In genomic region chr2:75014994-75015728, GRCm38 (mm10) we compare ENCODE assay signal across 28 mouse cellular contexts.
DNase-seq lines count a peak whose midpoint lies in the region; ATAC-seq lines count a peak whose summit lies in the region.
"Had no signal": no experiment of that assay in that cellular context is flagged by ENCODE, and none has a peak within 500 bp of the region (broad histone marks: within the 10 kb centered on the region; RNA-seq: fewer than 3 reads in every experiment).

No protein-coding gene starts in this region.

- no peaks in the 10 kb centered on the region for H3K9me3 ChIP-seq in neural tube, embryonic 13.5 days
- no peaks in the 10 kb centered on the region for H3K9me3 ChIP-seq in intestine, embryonic 15.5 days
- H3K9me3 ChIP-seq in neural tube, embryonic 14.5 days (ENCODE audit: control insufficient read depth, low read length), result no peaks in the 10 kb centered on the region
- H3K9me3 ChIP-seq in kidney, embryonic 15.5 days (replicated peaks), result no peaks in the 10 kb centered on the region
- H3K9me3 ChIP-seq: embryonic facial prominence, embryonic 10.5 days; embryonic facial prominence, embryonic 13.5 days; forebrain, embryonic 12.5 days; forebrain, embryonic 15.5 days; heart, embryonic 12.5 days; heart, embryonic 15.5 days; hindbrain, embryonic 10.5 days; hindbrain, embryonic 13.5 days had no signal

- H3K4me1 ChIP-seq in neural tube, embryonic 13.5 days (replicated peaks), result peaks cover 9% of the 10 kb centered on the region
- H3K4me1 ChIP-seq in intestine, embryonic 15.5 days (replicated peaks), result 0 out of 2 replicates have a peak, but pooled peaks cover 2% of the 10 kb centered on the region
- no peaks in the 10 kb centered on the region for H3K4me1 ChIP-seq in neural tube, embryonic 14.5 days (ENCODE audit: control insufficient read depth, insufficient read depth, low read length)
- H3K4me1 ChIP-seq in kidney, embryonic 15.5 days, result peaks cover 11% of the 10 kb centered on the region; the same call in 1 of the 2 replicates
- H3K4me1 ChIP-seq: forebrain, embryonic 12.5 days; forebrain, embryonic 15.5 days; hindbrain, embryonic 10.5 days; hindbrain, embryonic 13.5 days had no signal

- no peak for DNase-seq in neural tube, embryonic 10.5 days (ENCODE audit: extremely low spot score, low spot score)
- DNase-seq in kidney, adult 8-10 months, result no peak
- DNase-seq: adrenal gland, adult 8-10 months; adrenal gland, postnatal 25 days; cerebellum, adult 11-12 months; cerebellum, adult 8-10 months; cerebellum, postnatal 36 days; embryo, embryonic 11 days; gastrocnemius, postnatal 10 days; gastrocnemius, postnatal 36 days; heart, postnatal 10 days; heart, postnatal 36 days had no signal

- WGBS in neural tube, embryonic 13.5 days, result 43% methylated on average over 16 of the region's 16 CpGs
- WGBS in intestine, embryonic 15.5 days, result 32% methylated on average over 16 of the region's 16 CpGs
- WGBS in neural tube, embryonic 14.5 days, result 42% methylated on average over 16 of the region's 16 CpGs
- WGBS in kidney, embryonic 15.5 days, result 52% methylated on average over 16 of the region's 16 CpGs

- H3K27me3 ChIP-seq in neural tube, embryonic 13.5 days, result no peaks in the 10 kb centered on the region
- H3K27me3 ChIP-seq in intestine, embryonic 15.5 days (replicated peaks), result no peaks in the 10 kb centered on the region
- no peaks in the 10 kb centered on the region for H3K27me3 ChIP-seq in neural tube, embryonic 14.5 days (ENCODE audit: control insufficient read depth, insufficient read depth, low read length)
- H3K27me3 ChIP-seq in kidney, embryonic 15.5 days, result 0 out of 2 replicates have a peak, but pooled peaks cover 2% of the 10 kb centered on the region
- H3K27me3 ChIP-seq: embryonic facial prominence, embryonic 13.5 days; forebrain, embryonic 12.5 days; forebrain, embryonic 15.5 days; heart, embryonic 12.5 days; heart, embryonic 15.5 days; hindbrain, embryonic 13.5 days had no signal

- no peaks in the 10 kb centered on the region for H3K36me3 ChIP-seq in neural tube, embryonic 13.5 days
- no peaks in the 10 kb centered on the region for H3K36me3 ChIP-seq in intestine, embryonic 15.5 days
- no peaks in the 10 kb centered on the region for H3K36me3 ChIP-seq in neural tube, embryonic 14.5 days (ENCODE audit: control insufficient read depth, insufficient read depth, low read length)
- H3K36me3 ChIP-seq in kidney, embryonic 15.5 days, result no peaks in the 10 kb centered on the region
- H3K36me3 ChIP-seq: embryonic facial prominence, embryonic 10.5 days; embryonic facial prominence, embryonic 13.5 days; forebrain, embryonic 12.5 days; forebrain, embryonic 15.5 days; heart, embryonic 12.5 days; heart, embryonic 15.5 days; hindbrain, embryonic 10.5 days; hindbrain, embryonic 13.5 days had no signal

- H3K27ac ChIP-seq in neural tube, embryonic 13.5 days (replicated peaks), result no peak overlapping the region
- H3K27ac ChIP-seq in intestine, embryonic 15.5 days, result no peak overlapping the region
- no peak overlapping the region for H3K27ac ChIP-seq in neural tube, embryonic 14.5 days (ENCODE audit: low read depth, low read length)
- no peak overlapping the region for H3K27ac ChIP-seq in kidney, embryonic 15.5 days
- H3K27ac ChIP-seq: embryonic facial prominence, embryonic 10.5 days; embryonic facial prominence, embryonic 13.5 days; forebrain, embryonic 12.5 days; forebrain, embryonic 15.5 days; heart, embryonic 15.5 days; hindbrain, embryonic 10.5 days; hindbrain, embryonic 13.5 days had no signal

- H3K4me2 ChIP-seq in neural tube, embryonic 13.5 days, result no peak overlapping the region; the same call in 1 of the 2 replicates
- no peak overlapping the region for H3K4me2 ChIP-seq in intestine, embryonic 15.5 days (replicated peaks)
- no peak overlapping the region; the same call in 1 of the 2 replicates for H3K4me2 ChIP-seq in neural tube, embryonic 14.5 days (ENCODE audit: low read depth, low read length)
- H3K4me2 ChIP-seq in kidney, embryonic 15.5 days, result no peak overlapping the region
- H3K4me2 ChIP-seq: embryonic facial prominence, embryonic 13.5 days; forebrain, embryonic 12.5 days; forebrain, embryonic 15.5 days; heart, embryonic 12.5 days; heart, embryonic 15.5 days; hindbrain, embryonic 13.5 days had no signal

- no peak overlapping the region for H3K9ac ChIP-seq in neural tube, embryonic 13.5 days
- no peak overlapping the region for H3K9ac ChIP-seq in intestine, embryonic 15.5 days
- H3K9ac ChIP-seq in neural tube, embryonic 14.5 days (replicated peaks; ENCODE audit: low read depth, low read length), result no peak overlapping the region
- no peak overlapping the region for H3K9ac ChIP-seq in kidney, embryonic 15.5 days
- H3K9ac ChIP-seq: embryonic facial prominence, embryonic 13.5 days; forebrain, embryonic 12.5 days; forebrain, embryonic 15.5 days; heart, embryonic 12.5 days; heart, embryonic 15.5 days; hindbrain, embryonic 13.5 days had no signal

- H3K4me3 ChIP-seq in neural tube, embryonic 13.5 days, result no peak overlapping the region
- H3K4me3 ChIP-seq in intestine, embryonic 15.5 days (replicated peaks), result no peak overlapping the region
- no peak overlapping the region for H3K4me3 ChIP-seq in neural tube, embryonic 14.5 days (ENCODE audit: low read depth, low read length)
- H3K4me3 ChIP-seq in kidney, embryonic 15.5 days (replicated peaks), result no peak overlapping the region
- H3K4me3 ChIP-seq: embryonic facial prominence, embryonic 10.5 days; embryonic facial prominence, embryonic 13.5 days; erythroblast, embryonic 14.5 days; forebrain, embryonic 12.5 days; forebrain, embryonic 15.5 days; heart, embryonic 12.5 days; heart, embryonic 15.5 days; hindbrain, embryonic 10.5 days; hindbrain, embryonic 13.5 days had no signal

- ATAC-seq in neural tube, embryonic 13.5 days (ENCODE audit: low read depth), result peak; percentile 56
- peak; percentile 67 for ATAC-seq in intestine, embryonic 15.5 days
- peak; percentile 61; the same call in 1 of the 2 replicates for ATAC-seq in neural tube, embryonic 14.5 days (ENCODE audit: low read depth)
- no peak for ATAC-seq in kidney, embryonic 15.5 days (replicated peaks; ENCODE audit: low FRiP score)
- ATAC-seq: activated CD4-positive, CD25-positive, alpha-beta regulatory T cell, adult 4 months; CD4-positive, CD25-positive, alpha-beta regulatory T cell, adult 4 months; forebrain, embryonic 15.5 days; hindbrain, embryonic 16.5 days had no signal
